8 mouse cellular contexts compared by ENCODE assay signal in the genomic region with DNA sequence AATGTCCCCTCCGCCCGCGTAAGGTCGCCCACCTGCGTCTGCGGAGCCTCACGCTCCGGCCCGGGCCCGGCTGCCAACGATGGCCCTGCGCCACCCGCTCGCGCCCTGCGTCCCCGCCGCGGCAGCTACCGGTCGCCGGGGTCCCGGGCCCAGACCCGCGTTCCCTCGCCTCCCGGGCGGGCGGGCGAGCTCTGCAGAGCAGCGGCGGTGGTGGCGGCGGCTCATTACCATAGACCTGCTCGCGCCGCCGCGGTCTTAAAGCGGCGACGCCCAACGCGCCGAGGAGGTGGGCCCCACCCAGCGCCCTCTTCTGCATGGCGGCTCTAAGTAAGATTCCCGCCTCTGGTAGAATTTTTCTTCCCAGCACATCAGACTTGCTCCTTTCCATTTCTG. TPM values are rescaled to one million over a fixed set of nuclear protein-coding genes. Genes with fewer than 3 reads are reported as not detected.
A peak's percentile ranks its signal among the peaks of the same experiment; 100 is the strongest.
DNase-seq lines count a peak whose midpoint lies in the region; ATAC-seq and TF ChIP-seq lines count a peak whose summit lies in the region.

No protein-coding gene starts in this region.

- peak overlapping the region; percentile 98 for H3K4me2 ChIP-seq in embryonic facial prominence, embryonic 13.5 days
- peak overlapping the region; percentile 99 for H3K4me2 ChIP-seq in limb, embryonic 12.5 days
- H3K4me2 ChIP-seq in midbrain, embryonic 13.5 days (replicated peaks), result peak overlapping the region; percentile 94

- H3K27ac ChIP-seq in embryonic facial prominence, embryonic 13.5 days, result peak overlapping the region; percentile 60; the same call in 1 of the 2 replicates
- peak overlapping the region; percentile 36 for H3K27ac ChIP-seq in kidney, adult 2 months (ENCODE audit: insufficient read depth, low read depth, low read length)
- peak overlapping the region; percentile 45; the same call in 1 of the 2 replicates for H3K27ac ChIP-seq in limb, embryonic 12.5 days
- H3K27ac ChIP-seq in midbrain, embryonic 13.5 days, result peak overlapping the region; percentile 96
- no peak overlapping the region for H3K27ac ChIP-seq in spleen, adult 2 months (ENCODE audit: insufficient read depth, low read length)

- peaks cover 12% of the 10 kb centered on the region for H3K4me1 ChIP-seq in erythroblast, embryonic 14.5 days (ENCODE audit: control insufficient read depth)
- H3K4me1 ChIP-seq in embryonic facial prominence, embryonic 13.5 days, result peaks cover 22% of the 10 kb centered on the region
- H3K4me1 ChIP-seq in kidney, adult 2 months (ENCODE audit: control insufficient read depth, insufficient read depth, low read length), result peaks cover 25% of the 10 kb centered on the region
- H3K4me1 ChIP-seq in limb, embryonic 12.5 days (replicated peaks), result no peaks in the 10 kb centered on the region; the same call in 1 of the 2 replicates
- H3K4me1 ChIP-seq in midbrain, embryonic 13.5 days (replicated peaks), result peaks cover 46% of the 10 kb centered on the region
- peaks cover 8% of the 10 kb centered on the region for H3K4me1 ChIP-seq in spleen, adult 2 months (ENCODE audit: control insufficient read depth, insufficient read depth, insufficient read length)

- peaks cover 32% of the 10 kb centered on the region for H3K9me3 ChIP-seq in erythroblast, embryonic 14.5 days (ENCODE audit: control insufficient read depth, low read length)
- H3K9me3 ChIP-seq in embryonic facial prominence, embryonic 13.5 days, result peaks cover 18% of the 10 kb centered on the region
- peaks cover 14% of the 10 kb centered on the region for H3K9me3 ChIP-seq in limb, embryonic 12.5 days
- peaks cover 8% of the 10 kb centered on the region; the same call in 1 of the 2 replicates for H3K9me3 ChIP-seq in midbrain, embryonic 13.5 days

- TF ChIP-seq CTCF in kidney, adult 2 months (conservative IDR thresholded peaks at IDR 0.05; ENCODE audit: insufficient read depth, insufficient read length, low read depth, low read length), result no peak
- no peak for TF ChIP-seq CTCF in spleen, adult 2 months (IDR thresholded peaks at IDR 0.05; ENCODE audit: extremely low read depth, insufficient read depth, insufficient read length, insufficient replicate concordance)

- peak overlapping the region; percentile 80 for H3K9ac ChIP-seq in embryonic facial prominence, embryonic 13.5 days
- peak overlapping the region; percentile 79 for H3K9ac ChIP-seq in limb, embryonic 12.5 days (replicated peaks)
- H3K9ac ChIP-seq in midbrain, embryonic 13.5 days (replicated peaks), result peak overlapping the region; percentile 98

- peak; percentile 23 for DNase-seq in heart, adult 8-10 months (ENCODE audit: low spot score)
- DNase-seq in kidney, adult 2 months, result peak; percentile 84
- peak; percentile 38 to 76 for DNase-seq in spleen, adult 2 months (ENCODE audit: low read depth in 1 of 2, low spot score in 2 of 2)

- ATAC-seq in erythroblast, adult 5-6 weeks (replicated peaks; ENCODE audit: low FRiP score, poor library complexity, severe bottlenecking), result no peak
- peak; percentile 74; the same call in 1 of the 2 replicates for ATAC-seq in embryonic facial prominence, embryonic 13.5 days (ENCODE audit: insufficient number of reproducible peaks, insufficient read depth, low FRiP score, low TSS enrichment, low read depth)
- ATAC-seq in limb, embryonic 12.5 days (ENCODE audit: insufficient number of reproducible peaks, insufficient read depth, low FRiP score, low TSS enrichment, low read depth), result peak; percentile 60; the same call in 1 of the 2 replicates
- ATAC-seq in midbrain, embryonic 13.5 days, result peak; percentile 80

- peak overlapping the region; percentile 57 for H3K4me3 ChIP-seq in erythroblast, embryonic 14.5 days (replicated peaks)
- peak overlapping the region; percentile 71 for H3K4me3 ChIP-seq in embryonic facial prominence, embryonic 13.5 days
- H3K4me3 ChIP-seq in kidney, adult 2 months (ENCODE audit: insufficient read depth, low read depth, low read length), result peak overlapping the region; percentile 80
- peak overlapping the region; percentile 78 for H3K4me3 ChIP-seq in limb, embryonic 12.5 days (replicated peaks)
- peak overlapping the region; percentile 94 for H3K4me3 ChIP-seq in midbrain, embryonic 13.5 days (replicated peaks)
- peak overlapping the region; percentile 71 for H3K4me3 ChIP-seq in spleen, adult 2 months (ENCODE audit: extremely low read depth, insufficient read depth, insufficient read length)

- peaks cover 62% of the 10 kb centered on the region for H3K27me3 ChIP-seq in erythroblast, embryonic 14.5 days (ENCODE audit: control insufficient read depth)
- peaks cover 24% of the 10 kb centered on the region for H3K27me3 ChIP-seq in embryonic facial prominence, embryonic 13.5 days
- no peaks in the 10 kb centered on the region for H3K27me3 ChIP-seq in kidney, adult 2 months (replicated peaks; ENCODE audit: control insufficient read depth, insufficient read depth, low read length)
- H3K27me3 ChIP-seq in limb, embryonic 12.5 days, result peaks cover 42% of the 10 kb centered on the region
- peaks cover 8% of the 10 kb centered on the region; the same call in 1 of the 2 replicates for H3K27me3 ChIP-seq in midbrain, embryonic 13.5 days
- peaks cover 3% of the 10 kb centered on the region; the same call in 1 of the 2 replicates for H3K27me3 ChIP-seq in spleen, adult 2 months (ENCODE audit: control insufficient read depth, insufficient read depth, low read length)

- no peak for TF ChIP-seq POLR2A in kidney, adult 2 months (IDR thresholded peaks at IDR 0.05; ENCODE audit: low read depth, low read length)
- no peak for TF ChIP-seq POLR2A in spleen, adult 2 months (IDR thresholded peaks at IDR 0.05; ENCODE audit: low read depth, low read length)

- under 1% methylated on average over 34 of the region's 48 CpGs for WGBS in embryonic facial prominence, embryonic 13.5 days
- WGBS in kidney, adult 2 months, result 1% methylated on average over 45 of the region's 48 CpGs
- WGBS in limb, embryonic 12.5 days, result under 1% methylated on average over 48 of the region's 48 CpGs
- under 1% methylated on average over 46 of the region's 48 CpGs for WGBS in midbrain, embryonic 13.5 days
- WGBS in spleen, adult 2 months, result under 1% methylated on average over 46 of the region's 48 CpGs

- H3K36me3 ChIP-seq in erythroblast, embryonic 14.5 days (ENCODE audit: control insufficient read depth), result no peaks in the 10 kb centered on the region
- peaks cover 29% of the 10 kb centered on the region for H3K36me3 ChIP-seq in embryonic facial prominence, embryonic 13.5 days
- no peaks in the 10 kb centered on the region for H3K36me3 ChIP-seq in kidney, adult 2 months (ENCODE audit: control insufficient read depth, insufficient read depth, low read length)
- peaks cover 28% of the 10 kb centered on the region for H3K36me3 ChIP-seq in limb, embryonic 12.5 days
- peaks cover 28% of the 10 kb centered on the region for H3K36me3 ChIP-seq in midbrain, embryonic 13.5 days
- no peaks in the 10 kb centered on the region for H3K36me3 ChIP-seq in spleen, adult 2 months (ENCODE audit: control insufficient read depth, insufficient read depth, low read length)

RNA-seq across cellular contexts. Expression of a gene that starts 0.5 kb away (rescaled TPM):
- 0.15 and 0.33 TPM in 2 replicates for polyA plus RNA-seq in erythroblast, embryonic 14.5 days (2012)
- not detected in 2 replicates for total RNA-seq in erythroblast, adult 5-6 weeks (2015; ENCODE audit: low replicate concordance)
- 0.14 TPM in 1 of 2 replicates, not detected in the other for total RNA-seq in erythroblast, adult 5-6 weeks (2017; ENCODE audit: low replicate concordance)
- 9.8 and 11.5 TPM in 2 replicates for polyA plus RNA-seq in embryonic facial prominence, embryonic 13.5 days (2015; fragmentation: Nextera tagmentation; extraction: Ambion mirVana)
- total RNA-seq in heart, adult 8-10 months (2022), result 10 to 100 TPM in 2 of 4 experiments, 1 to 10 TPM in 2; 7.4 to 10.9 (median 9.0) TPM
- 60.5 and 67.4 TPM in 2 replicates for polyA plus RNA-seq in kidney, adult 2 months (2012; rRNA removed)
- 4.4 and 6.3 TPM in 2 replicates for polyA plus RNA-seq in limb, embryonic 12.5 days (2016; fragmentation: Nextera tagmentation; extraction: Ambion mirVana)
- polyA plus RNA-seq in midbrain, embryonic 13.5 days (2015; fragmentation: Nextera tagmentation; extraction: Ambion mirVana), result 56.5 and 65.5 TPM in 2 replicates
- polyA plus RNA-seq in spleen, adult 2 months (2012; rRNA removed), result 2.6 and 4.2 TPM in 2 replicates

RNA-seq across cellular contexts. Expression of a gene that starts 29.2 kb away (rescaled TPM):
- 14.4 and 14.8 TPM in 2 replicates for polyA plus RNA-seq in erythroblast, embryonic 14.5 days (2012)
- total RNA-seq in erythroblast, adult 5-6 weeks (2015; ENCODE audit: low replicate concordance), result 15.5 and 20.4 TPM in 2 replicates
- 91.9 and 143 TPM in 2 replicates for total RNA-seq in erythroblast, adult 5-6 weeks (2017; ENCODE audit: low replicate concordance)
- 116 and 128 TPM in 2 replicates for polyA plus RNA-seq in embryonic facial prominence, embryonic 13.5 days (2015; fragmentation: Nextera tagmentation; extraction: Ambion mirVana)
- total RNA-seq in heart, adult 8-10 months (2022), result 10 to 100 TPM; 76.6 to 83.9 (median 80.0) TPM
- 49.2 and 58.8 TPM in 2 replicates for polyA plus RNA-seq in kidney, adult 2 months (2012; rRNA removed)
- 119 and 127 TPM in 2 replicates for polyA plus RNA-seq in limb, embryonic 12.5 days (2016; fragmentation: Nextera tagmentation; extraction: Ambion mirVana)
- polyA plus RNA-seq in midbrain, embryonic 13.5 days (2015; fragmentation: Nextera tagmentation; extraction: Ambion mirVana), result 208 and 216 TPM in 2 replicates
- polyA plus RNA-seq in spleen, adult 2 months (2012; rRNA removed), result 22.2 and 27.0 TPM in 2 replicates

RNA-seq across cellular contexts. Expression of a gene that starts 32.2 kb away (rescaled TPM):
- polyA plus RNA-seq in erythroblast, embryonic 14.5 days (2012), result 8.4 and 10.1 TPM in 2 replicates
- 4.4 and 5.9 TPM in 2 replicates for total RNA-seq in erythroblast, adult 5-6 weeks (2015; ENCODE audit: low replicate concordance)
- total RNA-seq in erythroblast, adult 5-6 weeks (2017; ENCODE audit: low replicate concordance), result 9.5 and 14.1 TPM in 2 replicates
- polyA plus RNA-seq in embryonic facial prominence, embryonic 13.5 days (2015; fragmentation: Nextera tagmentation; extraction: Ambion mirVana), result 61.4 and 73.1 TPM in 2 replicates
- total RNA-seq in heart, adult 8-10 months (2022), result under 1 TPM in 3 of 4 experiments, not detected in 1; 0.20 to 0.31 (median 0.22) TPM
- 1.6 and 1.7 TPM in 2 replicates for polyA plus RNA-seq in kidney, adult 2 months (2012; rRNA removed)
- 78.1 and 83.5 TPM in 2 replicates for polyA plus RNA-seq in limb, embryonic 12.5 days (2016; fragmentation: Nextera tagmentation; extraction: Ambion mirVana)
- polyA plus RNA-seq in midbrain, embryonic 13.5 days (2015; fragmentation: Nextera tagmentation; extraction: Ambion mirVana), result 23.7 and 25.4 TPM in 2 replicates
- polyA plus RNA-seq in spleen, adult 2 months (2012; rRNA removed), result 5.4 and 6.1 TPM in 2 replicates

RNA-seq across cellular contexts. Expression of a gene that starts 51.1 kb away (rescaled TPM):
- not detected in 2 replicates for polyA plus RNA-seq in erythroblast, embryonic 14.5 days (2012)
- not detected in 2 replicates for total RNA-seq in erythroblast, adult 5-6 weeks (2015; ENCODE audit: low replicate concordance)
- not detected in 2 replicates for total RNA-seq in erythroblast, adult 5-6 weeks (2017; ENCODE audit: low replicate concordance)
- polyA plus RNA-seq in embryonic facial prominence, embryonic 13.5 days (2015; fragmentation: Nextera tagmentation; extraction: Ambion mirVana), result not detected in 2 replicates
- 10 to 100 TPM; 42.7 to 64.1 (median 55.8) TPM for total RNA-seq in heart, adult 8-10 months (2022)
- 0.06 TPM in 1 of 2 replicates, not detected in the other for polyA plus RNA-seq in kidney, adult 2 months (2012; rRNA removed)
- not detected in 2 replicates for polyA plus RNA-seq in limb, embryonic 12.5 days (2016; fragmentation: Nextera tagmentation; extraction: Ambion mirVana)
- polyA plus RNA-seq in midbrain, embryonic 13.5 days (2015; fragmentation: Nextera tagmentation; extraction: Ambion mirVana), result not detected in 2 replicates
- polyA plus RNA-seq in spleen, adult 2 months (2012; rRNA removed), result 0.15 and 0.28 TPM in 2 replicates

Comparison
In these comparisons a context has a peak if more than half of its experiments do, and no peak if none do; other contexts are left out.
1. DNase-seq: peak in every context shown above with its lines; median percentile 84 in kidney, adult 2 months; 57 in spleen, adult 2 months; 23 in heart, adult 8-10 months.